10 mouse cellular contexts compared by ENCODE assay signal in the genomic region with DNA sequence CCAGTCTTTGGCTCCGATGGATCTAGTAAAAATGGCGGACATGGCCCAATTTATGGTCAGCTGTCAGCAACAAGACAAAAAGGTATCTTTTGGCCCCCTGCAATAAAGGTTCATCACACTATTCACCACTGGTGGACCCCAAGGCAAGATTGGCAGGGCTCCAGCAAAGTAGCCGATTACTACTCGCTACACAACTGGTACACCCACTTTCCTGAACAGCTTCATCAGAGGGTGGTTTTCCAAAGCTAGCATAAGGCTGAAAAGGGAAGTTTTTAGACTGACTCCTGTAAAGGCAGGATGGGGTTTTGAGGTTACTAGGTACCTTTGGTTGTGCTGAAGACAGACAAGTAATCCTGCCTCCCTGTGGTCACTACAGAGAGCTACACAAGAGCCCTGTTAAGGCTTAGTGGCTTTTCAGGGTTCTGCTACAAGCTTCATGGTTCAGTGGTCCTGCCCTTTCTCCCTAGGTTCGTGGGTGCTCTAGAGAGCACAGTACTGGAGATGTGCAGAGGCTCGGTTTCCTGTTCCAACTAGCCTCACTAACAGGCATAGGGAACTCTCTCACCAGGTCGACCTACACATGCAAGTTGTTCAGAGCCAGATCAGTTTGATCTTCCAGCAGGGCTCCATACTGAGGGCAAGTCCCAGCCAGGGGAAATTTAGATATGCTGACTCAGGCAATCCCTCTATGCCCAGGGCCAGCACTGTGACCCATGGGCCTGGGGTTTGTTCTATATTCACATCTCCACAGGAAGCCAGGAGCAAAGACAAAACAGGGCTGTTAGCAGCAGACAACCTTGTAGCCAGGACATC. TPM values are rescaled to one million over a fixed set of nuclear protein-coding genes. Genes with fewer than 3 reads are reported as not detected.
DNase-seq lines count a peak whose midpoint lies in the region; ATAC-seq and TF ChIP-seq lines count a peak whose summit lies in the region.
"Had no signal": no experiment of that assay in that cellular context is flagged by ENCODE, and none has a peak within 500 bp of the region (broad histone marks: within the 10 kb centered on the region; RNA-seq: fewer than 3 reads in every experiment).

No protein-coding gene starts in this region.

- peak; percentile 56 for TF ChIP-seq CTCF in lung, embryonic 14.5 days (IDR thresholded peaks at IDR 0.05; ENCODE audit: low read depth)
- TF ChIP-seq CTCF in cortical plate, adult 2 months (IDR thresholded peaks at IDR 0.05; ENCODE audit: extremely low read depth, insufficient read depth, low read length) = peak; percentile 28; the same call in 1 of the 2 replicates

- peaks cover 13% of the 10 kb centered on the region for H3K4me1 ChIP-seq in lung, embryonic 14.5 days (ENCODE audit: insufficient read depth)
- peaks cover 3% of the 10 kb centered on the region; the same call in 1 of the 2 replicates for H3K4me1 ChIP-seq in cortical plate, adult 2 months (ENCODE audit: control insufficient read depth, insufficient read depth, low read length)
- peaks cover 31% of the 10 kb centered on the region for H3K4me1 ChIP-seq in limb, embryonic 12.5 days (replicated peaks)

- no peak for ATAC-seq in lung, embryonic 14.5 days (ENCODE audit: insufficient read depth)
- ATAC-seq in limb, embryonic 12.5 days (ENCODE audit: insufficient number of reproducible peaks, insufficient read depth, low FRiP score, low TSS enrichment, low read depth) = no peak

- DNase-seq in lung, embryonic 14.5 days = peak; percentile 49
- DNase-seq in lung, adult 18-20 months = no peak
- DNase-seq in R1 (ENCODE audit: low read depth, low spot score) = peak; percentile 72
- DNase-seq in left cerebral cortex, adult 18-20 months (ENCODE audit: low spot score in 2 of 2) = no peak
- DNase-seq in urinary bladder, postnatal 4 days (ENCODE audit: low spot score in 2 of 2) = no peak
- DNase-seq in left cerebral cortex, adult 9 months (ENCODE audit: low spot score in 2 of 2) = no peak

- H3K27ac ChIP-seq in lung, embryonic 14.5 days (ENCODE audit: low read depth) = no peak overlapping the region
- H3K27ac ChIP-seq in cortical plate, adult 2 months (ENCODE audit: insufficient read depth, low read length) = no peak overlapping the region
- H3K27ac ChIP-seq in limb, embryonic 12.5 days = no peak overlapping the region
- H3K27ac ChIP-seq: lung, embryonic 15.5 days had no signal

- H3K36me3 ChIP-seq in lung, embryonic 14.5 days (ENCODE audit: insufficient read depth) = peaks cover 37% of the 10 kb centered on the region
- peaks cover 35% of the 10 kb centered on the region for H3K36me3 ChIP-seq in limb, embryonic 12.5 days

- peak overlapping the region; percentile 4; the same call in 1 of the 2 replicates for H3K4me3 ChIP-seq in lung, embryonic 14.5 days (ENCODE audit: low read depth, low read length)
- H3K4me3 ChIP-seq in cortical plate, adult 2 months (ENCODE audit: insufficient read depth, low read length) = no peak overlapping the region
- no peak overlapping the region for H3K4me3 ChIP-seq in limb, embryonic 12.5 days (replicated peaks)
- H3K4me3 ChIP-seq: lung, embryonic 15.5 days had no signal

- no peaks in the 10 kb centered on the region for H3K27me3 ChIP-seq in lung, embryonic 14.5 days (ENCODE audit: insufficient read depth, low read length)
- no peaks in the 10 kb centered on the region for H3K27me3 ChIP-seq in limb, embryonic 12.5 days
- H3K27me3 ChIP-seq: lung, embryonic 15.5 days had no signal

- 80% methylated on average over 7 of the region's 7 CpGs for WGBS in lung, embryonic 14.5 days
- 90% methylated on average over 7 of the region's 7 CpGs for WGBS in limb, embryonic 12.5 days

- H3K9me3 ChIP-seq in lung, embryonic 14.5 days (ENCODE audit: low read depth, low read length) = no peaks in the 10 kb centered on the region
- H3K9me3 ChIP-seq in limb, embryonic 12.5 days = no peaks in the 10 kb centered on the region
- H3K9me3 ChIP-seq: lung, embryonic 15.5 days had no signal

- no peak overlapping the region for H3K9ac ChIP-seq in lung, embryonic 14.5 days
- 0 out of 2 replicates have a peak overlapping the region, but pooled peaks have one; percentile 14 for H3K9ac ChIP-seq in limb, embryonic 12.5 days (replicated peaks)
- H3K9ac ChIP-seq: lung, embryonic 15.5 days had no signal

- no peak for TF ChIP-seq POLR2A in cortical plate, adult 2 months (IDR thresholded peaks at IDR 0.05; ENCODE audit: extremely low read depth, insufficient read depth, low read length)

- no peak overlapping the region for H3K4me2 ChIP-seq in lung, embryonic 14.5 days
- H3K4me2 ChIP-seq in limb, embryonic 12.5 days = no peak overlapping the region
- H3K4me2 ChIP-seq: lung, embryonic 15.5 days had no signal

RNA-seq across cellular contexts. Expression of a gene that starts 4.0 kb away (rescaled TPM):
- 717 and 734 TPM in 2 replicates for polyA plus RNA-seq in lung, embryonic 14.5 days (2014; fragmentation: Nextera tagmentation; extraction: Ambion mirVana)
- polyA plus RNA-seq in cortical plate, adult 2 months (2012; rRNA removed) = 416 and 442 TPM in 2 replicates
- 484 and 518 TPM in 2 replicates for polyA plus RNA-seq in limb, embryonic 12.5 days (2016; fragmentation: Nextera tagmentation; extraction: Ambion mirVana)
- total RNA-seq in left cerebral cortex, adult 18-20 months (2021) = 100 to 1,000 TPM; 310 to 324 TPM

RNA-seq across cellular contexts. Expression of a gene that starts 4.4 kb away (rescaled TPM):
- polyA plus RNA-seq in lung, embryonic 14.5 days (2014; fragmentation: Nextera tagmentation; extraction: Ambion mirVana) = 872 and 897 TPM in 2 replicates
- 88.9 and 91.2 TPM in 2 replicates for polyA plus RNA-seq in cortical plate, adult 2 months (2012; rRNA removed)
- 620 and 631 TPM in 2 replicates for polyA plus RNA-seq in limb, embryonic 12.5 days (2016; fragmentation: Nextera tagmentation; extraction: Ambion mirVana)
- 100 to 1,000 TPM; 127 to 129 TPM for total RNA-seq in left cerebral cortex, adult 18-20 months (2021)

RNA-seq across cellular contexts. Expression of a gene that starts 20.7 kb away (rescaled TPM):
- polyA plus RNA-seq in lung, embryonic 14.5 days (2014; fragmentation: Nextera tagmentation; extraction: Ambion mirVana) = 617 and 627 TPM in 2 replicates
- polyA plus RNA-seq in cortical plate, adult 2 months (2012; rRNA removed) = 42.1 and 46.9 TPM in 2 replicates
- polyA plus RNA-seq in limb, embryonic 12.5 days (2016; fragmentation: Nextera tagmentation; extraction: Ambion mirVana) = 671 and 778 TPM in 2 replicates
- total RNA-seq in left cerebral cortex, adult 18-20 months (2021) = 10 to 100 TPM; 60.8 to 62.9 TPM

RNA-seq across cellular contexts. Expression of a gene that starts 20.8 kb away (rescaled TPM):
- 229 and 237 TPM in 2 replicates for polyA plus RNA-seq in lung, embryonic 14.5 days (2014; fragmentation: Nextera tagmentation; extraction: Ambion mirVana)
- polyA plus RNA-seq in cortical plate, adult 2 months (2012; rRNA removed) = 148 and 161 TPM in 2 replicates
- 202 and 203 TPM in 2 replicates for polyA plus RNA-seq in limb, embryonic 12.5 days (2016; fragmentation: Nextera tagmentation; extraction: Ambion mirVana)
- total RNA-seq in left cerebral cortex, adult 18-20 months (2021) = 10 to 100 TPM; 95.1 to 98.8 TPM

RNA-seq across cellular contexts. Expression of a gene that starts 26.5 kb away (rescaled TPM):
- polyA plus RNA-seq in lung, embryonic 14.5 days (2014; fragmentation: Nextera tagmentation; extraction: Ambion mirVana) = not detected in 2 replicates
- not detected in 2 replicates for polyA plus RNA-seq in cortical plate, adult 2 months (2012; rRNA removed)
- not detected in 2 replicates for polyA plus RNA-seq in limb, embryonic 12.5 days (2016; fragmentation: Nextera tagmentation; extraction: Ambion mirVana)
- total RNA-seq in left cerebral cortex, adult 18-20 months (2021) = not detected
- polyA plus RNA-seq: embryonic facial prominence, embryonic 11.5 days had no signal

Comparison
In these comparisons a context has a peak if more than half of its experiments do, and no peak if none do; other contexts are left out.
1. DNase-seq: peak in lung, embryonic 14.5 days (single experiment) and R1 (single experiment); none in lung, adult 18-20 months (0 of 2), left cerebral cortex, adult 18-20 months (0 of 2), urinary bladder, postnatal 4 days (0 of 2) and left cerebral cortex, adult 9 months (0 of 2).
2. RNA of a gene that starts 20.7 kb away (polyA plus RNA-seq): 671 to 778 TPM in limb, embryonic 12.5 days and 617 to 627 TPM in lung, embryonic 14.5 days; 42.1 to 46.9 TPM in cortical plate, adult 2 months; every median in the first group is over 10 times any median in the second.